Mouse (Mus musculus) liver, embryonic 11.5 days (tissue): Measurements from ENCODE around the gene Cyp3a13. TPM values are rescaled to one million over a fixed set of nuclear protein-coding genes. Genes with fewer than 3 reads are reported as not detected.
A peak's percentile ranks its signal among the peaks of the same experiment; 100 is the strongest.
"Not testable (repeated sequence)": the region's sequence is repeated elsewhere in the genome, so short reads cannot be mapped to it uniquely, and the experiment has no call there.

Experiments
- ATAC-seq: fragments of 200-750 bp; cut with Nextera tagmentation; replicated peaks from 2 replicates; pipeline ENCODE4 v1.8.0; 2017; ENCODE audit warnings: moderate number of reproducible peaks, mild to moderate bottlenecking, moderate TSS enrichment, moderate library complexity; ENCODE audit not compliant: low FRiP score
- DNase-seq: peaks from one replicate; pipeline ENCODE4 v3.0.0-alpha.2; 2017; ENCODE audit warnings: low spot score
- H3K27ac ChIP-seq: fragments of 300-500 bp; sonication (generic); 2 replicates; pipeline ENCODE4 v1.5.1; 2014; ENCODE audit warnings: mild to moderate bottlenecking, low read depth, low read length, control low read depth
- H3K27me3 ChIP-seq: fragments of 300-500 bp; sonication (generic); replicated peaks from 2 replicates; pipeline ENCODE4 v1.6.1; 2014; ENCODE audit warnings: low read length, mixed read lengths; ENCODE audit not compliant: control insufficient read depth, insufficient read depth
- H3K36me3 ChIP-seq: fragments of 300-500 bp; sonication (generic); 2 replicates; pipeline ENCODE4 v1.6.1; 2014; ENCODE audit warnings: mild to moderate bottlenecking, low read length, moderate library complexity, mixed read lengths; ENCODE audit not compliant: control insufficient read depth, insufficient read depth
- H3K4me1 ChIP-seq: fragments of 300-500 bp; sonication (generic); replicated peaks from 2 replicates; pipeline ENCODE4 v1.6.1; 2014; ENCODE audit warnings: low read length, mixed read lengths; ENCODE audit not compliant: control insufficient read depth, insufficient read depth
- H3K4me2 ChIP-seq: fragments of 300-500 bp; sonication (generic); 2 replicates; pipeline ENCODE4 v1.6.1; 2014; ENCODE audit warnings: mild to moderate bottlenecking, control low read depth, moderate library complexity
- H3K4me3 ChIP-seq: fragments of 300-500 bp; sonication (generic); 2 replicates; pipeline ENCODE4 v1.5.1; 2014; ENCODE audit warnings: low read depth, low read length, control low read depth
- H3K9ac ChIP-seq: fragments of 300-500 bp; sonication (generic); 2 replicates; pipeline ENCODE4 v1.6.1; 2014; ENCODE audit warnings: low read depth, low read length, control low read depth
- H3K9me3 ChIP-seq: fragments of 300-500 bp; sonication (generic); 2 replicates; pipeline ENCODE4 v1.6.1; 2016; ENCODE audit warnings: low read length, inconsistent platforms, mixed read lengths; ENCODE audit not compliant: control insufficient read depth
- WGBS: fragments of 180-500 bp; shearing (Covaris S2); extraction: QIAGEN DNeasy Blood & Tissue Kit; methylation state at CpG from one replicate; pipeline ENCODE4 v1.1.7; 2014; 5-methylcytosine and 5-hydroxymethylcytosine counted together
- polyA plus RNA-seq: library from polyadenylated mRNA; unstranded; fragments of >200 nt; fragmentation: Nextera tagmentation; extraction: Ambion mirVana; gene quantifications from 2 replicates; pipeline ENCODE4 v1.2.1, GENCODE M21; 2014

The Cyp3a13 gene
- polyA plus RNA-seq, 1 experiment from 2014 or later, result 0.95 TPM

DNA sequence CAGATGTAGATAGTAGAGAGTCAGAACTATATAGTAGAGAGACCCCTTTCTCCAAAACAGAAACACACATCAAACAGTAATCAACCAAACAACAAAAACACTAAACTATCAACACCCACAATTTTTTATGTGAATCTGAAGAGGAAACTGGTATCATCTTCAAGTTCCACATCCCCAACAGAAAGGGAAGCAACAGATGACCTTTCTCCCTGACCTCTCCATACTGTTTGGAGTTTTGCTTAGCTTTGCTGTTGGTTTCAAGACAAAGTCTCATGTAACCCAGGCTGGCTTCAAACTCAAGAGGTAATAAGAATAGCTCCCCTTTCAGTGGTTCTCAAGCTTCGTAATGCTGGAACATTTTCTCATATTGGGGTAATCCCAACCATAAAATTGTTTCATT is 57.4 kb downstream of the Cyp3a13 start:
- not testable (repeated sequence) for DNase-seq, ATAC-seq, H3K4me1 ChIP-seq, H3K4me3 ChIP-seq, H3K9ac ChIP-seq, H3K36me3 ChIP-seq, H3K9me3 ChIP-seq, H3K27ac ChIP-seq, H3K4me2 ChIP-seq, H3K27me3 ChIP-seq
- 79% methylated on average over 1 of the region's 1 CpGs for WGBS

DNA sequence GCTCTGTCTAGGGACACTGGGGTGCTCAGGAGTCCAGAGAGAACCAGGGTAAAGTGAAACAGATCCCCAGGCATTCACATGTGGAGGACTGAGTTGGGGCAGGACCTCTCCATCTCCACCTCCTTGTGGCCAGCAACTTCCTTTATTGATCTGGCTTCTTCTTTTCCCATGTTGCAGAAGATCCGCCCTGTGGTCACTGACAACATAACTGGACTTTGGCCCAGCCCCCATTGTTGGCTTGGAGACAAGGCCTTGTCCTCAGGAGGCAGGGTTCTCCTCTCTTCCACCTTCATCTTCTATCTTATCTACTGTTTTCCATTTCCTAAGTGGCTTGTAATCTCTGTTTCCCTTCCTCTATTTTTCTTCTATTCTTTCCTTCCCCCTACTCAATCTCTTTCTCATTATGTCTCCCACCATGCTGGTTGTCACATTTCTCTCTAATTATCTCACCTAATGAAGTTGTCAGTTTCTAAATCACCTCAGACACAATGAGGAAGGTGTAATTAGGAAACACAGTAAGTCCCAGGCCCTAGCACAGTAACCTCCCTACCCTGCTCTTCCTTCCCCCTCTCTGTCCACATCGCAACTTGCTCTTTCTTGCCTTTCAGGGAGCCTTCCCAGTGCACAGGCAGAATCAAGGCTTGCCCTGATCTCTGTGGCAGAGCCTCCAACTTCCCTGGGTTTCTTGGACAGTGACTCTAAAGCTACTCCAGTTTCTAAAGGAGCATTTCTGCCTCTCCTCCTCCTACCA is 63.3 kb downstream of the Cyp3a13 start, which contains the start of gene Pilrb1:
Pilrb1 (minus strand) TSS at position 147 of the 751 bp plus-strand sequence.
- not testable (repeated sequence) for H3K9me3 ChIP-seq, H3K4me1 ChIP-seq, H3K27me3 ChIP-seq, H3K9ac ChIP-seq, H3K4me2 ChIP-seq, H3K4me3 ChIP-seq, H3K27ac ChIP-seq, ATAC-seq, H3K36me3 ChIP-seq
- 24% methylated on average over 2 of the region's 2 CpGs for WGBS
- DNase-seq, result peak; percentile 28

- H3K9me3 ChIP-seq, ATAC-seq, H3K36me3 ChIP-seq, H3K27me3 ChIP-seq, H3K4me1 ChIP-seq, H3K4me2 ChIP-seq, H3K9ac ChIP-seq, H3K4me3 ChIP-seq, H3K27ac ChIP-seq, DNase-seq: not testable (repeated sequence)
- 41% methylated on average over 4 of the region's 5 CpGs for WGBS
Measured at GRCm38 (mm10) chr5:137856870-137857269, 64.5 kb downstream of the Cyp3a13 start.

GRCm38 (mm10) chr5:137854907-137855306 is 66.5 kb downstream of the Cyp3a13 start:
- not testable (repeated sequence) for ATAC-seq, H3K4me1 ChIP-seq, H3K27ac ChIP-seq, H3K9ac ChIP-seq, H3K4me2 ChIP-seq, H3K36me3 ChIP-seq, H3K27me3 ChIP-seq, DNase-seq, H3K9me3 ChIP-seq, H3K4me3 ChIP-seq
- 75% methylated on average over 3 of the region's 3 CpGs for WGBS

DNA sequence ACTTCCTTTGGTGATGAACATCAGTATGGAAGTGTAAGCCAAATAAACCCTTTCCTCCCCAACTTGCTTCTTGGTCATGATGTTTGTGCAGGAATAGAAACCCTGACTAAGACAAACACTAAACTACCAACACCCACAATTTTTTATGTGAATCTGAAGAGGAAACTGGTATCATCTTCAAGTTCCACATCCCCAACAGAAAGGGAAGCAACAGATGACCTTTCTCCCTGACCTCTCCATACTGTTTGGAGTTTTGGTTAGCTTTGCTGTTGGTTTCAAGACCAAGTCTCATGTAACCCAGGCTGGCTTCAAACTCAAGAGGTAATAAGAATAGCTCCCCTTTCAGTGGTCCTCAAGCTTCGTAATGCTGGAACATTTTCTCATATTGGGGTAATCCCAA is 71.1 kb downstream of the Cyp3a13 start:
- not testable (repeated sequence) for H3K4me3 ChIP-seq, H3K9ac ChIP-seq, ATAC-seq, H3K4me1 ChIP-seq, H3K36me3 ChIP-seq, DNase-seq, H3K9me3 ChIP-seq, H3K27ac ChIP-seq, H3K4me2 ChIP-seq, H3K27me3 ChIP-seq
- WGBS, result 71% methylated on average over 1 of the region's 1 CpGs

Other genes starting within 250 kb of the Cyp3a13 start
- 29.3 and 32.4 TPM in 2 replicates for gene Agfg2, start 236.9 kb downstream of the Cyp3a13 start, polyA plus RNA-seq
- gene Nyap1, start 180.0 kb downstream of the Cyp3a13 start, polyA plus RNA-seq, result 0.39 and 0.43 TPM in 2 replicates
- gene Tsc22d4, start 175.9 kb downstream of the Cyp3a13 start, polyA plus RNA-seq, result 129 and 134 TPM in 2 replicates
- 49.4 and 55.0 TPM in 2 replicates for gene Ppp1r35, start 142.8 kb downstream of the Cyp3a13 start, polyA plus RNA-seq
- gene Mepce, start 134.0 kb downstream of the Cyp3a13 start, polyA plus RNA-seq, result 9.3 and 11.1 TPM in 2 replicates
- 10.2 and 13.1 TPM in 2 replicates for gene Zcwpw1, start 133.8 kb downstream of the Cyp3a13 start, polyA plus RNA-seq
- 1.3 and 1.5 TPM in 2 replicates for gene Pilra, start 85.3 kb downstream of the Cyp3a13 start, polyA plus RNA-seq
- gene Pilrb1, start 63.5 kb downstream of the Cyp3a13 start, polyA plus RNA-seq, result 1.5 and 1.6 TPM in 2 replicates
- 1.3 and 2.1 TPM in 2 replicates for gene Pilrb2, start 49.8 kb downstream of the Cyp3a13 start, polyA plus RNA-seq
- 0.14 TPM in 1 of 2 replicates, not detected in the other for gene Gjc3, start 41.5 kb upstream of the Cyp3a13 start, polyA plus RNA-seq
- not detected in 2 replicates for gene Azgp1, start 59.9 kb upstream of the Cyp3a13 start, polyA plus RNA-seq
- gene Smok3a, start 99.6 kb upstream of the Cyp3a13 start, polyA plus RNA-seq, result not detected in 2 replicates
- not detected in 2 replicates for gene Smok3b, start 99.8 kb upstream of the Cyp3a13 start, polyA plus RNA-seq
- gene Smok3c, start 131.6 kb upstream of the Cyp3a13 start, polyA plus RNA-seq, result not detected in 2 replicates
- gene Zkscan1, start 163.5 kb upstream of the Cyp3a13 start, polyA plus RNA-seq, result 15.8 and 18.0 TPM in 2 replicates
- gene Zscan21, start 195.3 kb upstream of the Cyp3a13 start, polyA plus RNA-seq, result 33.9 TPM in 2 replicates
- 8.0 and 9.0 TPM in 2 replicates for gene Zfp113, start 234.1 kb upstream of the Cyp3a13 start, polyA plus RNA-seq
- 251 and 257 TPM in 2 replicates for gene Cops6, start 239.5 kb upstream of the Cyp3a13 start, polyA plus RNA-seq